Mouse (Mus musculus) cerebellum, postnatal 14 days (tissue): ENCODE results near the gene Gm49368.
"Not testable (repeated sequence)": the region's sequence is repeated elsewhere in the genome, so short reads cannot be mapped to it uniquely, and the experiment has no call there.

ENCODE experiments used
- DNase-seq, 2 experiments: peaks; one replicate each; pipeline ENCODE4 v3.0.0; 2021; ENCODE audit warnings: mixed read lengths in 2 of 2

The Gm49368 gene

GRCm38 (mm10) chr7:128062456-128062855 lies at the start of gene Gm49368, which contains the start of gene Itgam:
Gene Gm49368, plus strand, starts transcription at chr7:128062683.
Gene Itgam, plus strand, starts transcription at chr7:128062640.
- DNase-seq, result no peak

GRCm38 (mm10) chr7:128013116-128013515 lies 49.4 kb upstream of the Gm49368 start:
- no peak for DNase-seq

- DNase-seq, result not testable (repeated sequence)
Measured at GRCm38 (mm10) chr7:128016134-128016533, 46.3 kb upstream of the Gm49368 start.

GRCm38 (mm10) chr7:128016650-128017049 lies 45.8 kb upstream of the Gm49368 start:
- no peak for DNase-seq

GRCm38 (mm10) chr7:128018275-128018674 lies 44.2 kb upstream of the Gm49368 start:
- no peak for DNase-seq

GRCm38 (mm10) chr7:128019187-128019586 lies 43.3 kb upstream of the Gm49368 start:
- no peak for DNase-seq

- no peak for DNase-seq
Measured at GRCm38 (mm10) chr7:128022974-128023373, 39.5 kb upstream of the Gm49368 start.

- no peak for DNase-seq
Measured at GRCm38 (mm10) chr7:128023565-128023964, 38.9 kb upstream of the Gm49368 start.

GRCm38 (mm10) chr7:128024364-128024763 lies 38.1 kb upstream of the Gm49368 start:
- no peak for DNase-seq

GRCm38 (mm10) chr7:128024932-128025331 lies 37.6 kb upstream of the Gm49368 start:
- DNase-seq, result no peak

GRCm38 (mm10) chr7:128025381-128025780 lies 37.1 kb upstream of the Gm49368 start:
- no peak for DNase-seq

GRCm38 (mm10) chr7:128031403-128031976 lies 31.0 kb upstream of the Gm49368 start:
- DNase-seq, result peak; percentile 33 to 34

- DNase-seq, result no peak
Measured at GRCm38 (mm10) chr7:128032290-128032988, 30.0 kb upstream of the Gm49368 start.

GRCm38 (mm10) chr7:128032989-128033293 lies 29.5 kb upstream of the Gm49368 start:
- DNase-seq, result no peak

- no peak for DNase-seq
Measured at GRCm38 (mm10) chr7:128033616-128034015, 28.9 kb upstream of the Gm49368 start.

GRCm38 (mm10) chr7:128042161-128042820 lies 20.2 kb upstream of the Gm49368 start:
- DNase-seq, result not testable (repeated sequence)

- no peak for DNase-seq
Measured at GRCm38 (mm10) chr7:128044142-128044785, 18.2 kb upstream of the Gm49368 start.

GRCm38 (mm10) chr7:128045640-128046039 lies 16.8 kb upstream of the Gm49368 start:
- DNase-seq, result no peak

GRCm38 (mm10) chr7:128048819-128049218 lies 13.7 kb upstream of the Gm49368 start:
- DNase-seq, result no peak

GRCm38 (mm10) chr7:128049254-128049653 lies 13.2 kb upstream of the Gm49368 start:
- no peak for DNase-seq

GRCm38 (mm10) chr7:128050739-128051138 lies 11.7 kb upstream of the Gm49368 start:
- DNase-seq, result no peak

- no peak for DNase-seq
Measured at GRCm38 (mm10) chr7:128053061-128053460, 9.4 kb upstream of the Gm49368 start.

GRCm38 (mm10) chr7:128056917-128057444 lies 5.5 kb upstream of the Gm49368 start:
- no peak for DNase-seq
